Mouse (Mus musculus) left cerebral cortex, postnatal 36 days (tissue): ENCODE data around the gene Slc25a20. TPM values are rescaled to one million over a fixed set of nuclear protein-coding genes. Genes with fewer than 3 reads are reported as not detected.
"Not testable (repeated sequence)": the region's sequence is repeated elsewhere in the genome, so short reads cannot be mapped to it uniquely, and the experiment has no call there.

ENCODE experiments used
- DNase-seq, 2 experiments: peaks; one replicate each; pipeline ENCODE4 v3.0.0; 2021 to 2022; ENCODE audit warnings: low spot score in 2 of 2, mixed read lengths in 1 of 2
- intact Hi-C: fragments of 180-260 bp; cut with DNase I; formaldehyde crosslinking; loops from one replicate; pipeline ENCODE4 v1.15.1; 2025
- total RNA-seq, 2 experiments: library from RNA; stranded (reverse); gene quantifications; 2 replicates each; pipeline ENCODE4 v1.2.3; 2021

Slc25a20 gene
- 10 to 100 TPM; 11.8 to 14.1 TPM for total RNA-seq

DNA sequence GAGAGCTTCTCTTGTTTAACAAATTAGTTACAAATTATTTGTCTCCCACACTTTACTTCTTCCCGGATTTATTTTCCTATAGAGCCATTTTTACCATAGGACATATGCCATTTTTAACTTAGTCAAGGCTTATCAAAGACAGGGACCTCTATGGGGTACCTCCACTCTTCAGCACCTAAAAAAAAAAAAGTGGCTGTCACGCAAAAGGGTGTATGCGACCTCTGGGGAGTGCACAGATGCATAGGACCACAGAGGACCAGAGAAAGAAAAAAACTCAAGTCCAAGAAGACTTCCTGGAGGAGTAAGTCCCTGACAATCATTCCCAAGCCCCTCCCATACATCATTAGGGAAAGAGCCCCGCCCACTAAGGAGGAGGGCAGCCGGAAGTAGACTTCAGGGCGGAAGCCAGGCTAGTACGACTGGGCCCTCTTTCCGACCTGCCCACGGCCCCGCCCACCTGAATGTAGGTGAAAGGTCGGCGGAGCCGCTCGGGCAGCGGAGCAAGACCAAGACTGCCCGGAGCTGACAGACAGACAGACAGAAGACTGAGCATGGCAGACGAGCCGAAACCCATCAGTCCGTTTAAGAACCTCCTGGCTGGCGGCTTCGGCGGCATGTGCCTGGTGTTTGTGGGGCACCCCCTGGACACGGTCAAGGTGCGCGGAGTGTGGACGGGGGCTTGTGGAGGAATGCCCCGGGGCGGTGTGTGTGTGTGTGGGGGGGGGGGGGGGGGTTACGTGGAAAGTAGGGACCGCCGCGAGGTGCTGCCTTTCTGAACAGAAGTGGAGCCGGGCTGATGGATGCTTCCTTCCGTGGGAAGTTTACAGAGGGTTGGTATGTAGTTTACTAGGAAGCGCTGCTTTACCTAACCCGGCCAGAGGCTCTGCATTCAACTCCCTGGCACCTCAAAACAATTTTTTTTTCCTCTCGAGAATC is at the start of gene Slc25a20:
TSS of gene Slc25a20 (plus strand) at position 412 of the 936 bp plus-strand sequence.
- intact Hi-C loops, result no loop called here
- DNase-seq, result peak; percentile 49 to 55

DNA sequence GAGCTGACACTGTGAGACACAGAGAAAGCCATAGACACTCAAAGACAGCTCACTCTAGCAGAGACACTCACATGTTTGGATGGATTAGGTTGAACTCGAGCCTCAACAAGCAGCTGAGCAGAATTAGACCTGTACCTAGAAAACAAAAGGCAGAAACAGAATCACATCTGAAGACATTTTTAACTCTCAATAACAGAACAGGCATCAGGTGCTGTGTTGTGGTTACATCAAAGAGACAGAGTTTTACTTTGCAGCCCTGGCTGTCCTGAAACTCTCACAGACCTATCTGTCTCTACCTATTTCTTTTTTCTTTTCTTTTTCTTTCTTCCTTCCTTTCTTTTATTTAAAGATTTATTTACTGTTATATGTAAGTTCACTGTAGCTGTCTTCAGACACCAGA is 44.6 kb upstream of the Slc25a20 start:
- intact Hi-C loops, result no loop called here

DNA sequence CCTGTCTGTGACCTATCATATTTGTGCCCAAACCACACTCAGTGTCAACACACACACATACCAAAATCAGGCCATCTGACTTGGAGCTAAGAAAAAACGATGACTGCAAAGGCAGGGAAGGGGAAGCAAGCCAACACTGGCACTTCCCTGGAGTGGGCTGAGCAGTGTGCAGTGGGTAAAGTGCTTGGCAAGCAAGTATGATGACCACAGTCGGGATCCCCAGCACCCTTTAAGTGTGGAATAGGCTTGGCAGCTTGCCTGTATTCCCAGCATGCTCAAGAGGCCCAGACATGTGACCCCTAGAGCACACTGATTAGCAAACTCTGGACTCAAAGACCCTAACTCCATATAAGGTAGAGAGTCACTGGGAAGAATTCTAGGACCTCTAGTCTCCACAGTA is 35.4 kb upstream of the Slc25a20 start:
- no peak for DNase-seq
- intact Hi-C loops, result no loop called here

More for the DNA sequence above, 44.6 kb upstream of the Slc25a20 start:
- DNase-seq, result no peak

DNA sequence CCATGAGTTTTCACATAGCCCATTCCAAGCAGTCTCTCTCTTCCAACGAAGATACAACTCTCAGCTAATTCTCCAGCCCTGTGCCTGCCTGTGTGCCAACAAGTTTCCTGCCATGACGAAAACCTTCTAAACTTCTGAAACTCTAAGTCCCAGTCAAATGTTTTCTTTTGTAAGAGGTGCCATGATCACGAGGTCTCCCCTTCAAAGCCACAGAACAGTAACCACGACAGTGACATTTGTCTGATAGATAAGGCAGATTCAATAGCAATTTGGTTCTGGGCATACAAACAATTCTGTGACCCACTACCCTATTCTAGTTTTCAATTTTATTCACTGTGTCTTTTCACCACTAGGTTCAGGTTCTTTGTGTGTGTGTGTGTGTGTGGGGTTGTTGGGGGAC is 33.7 kb upstream of the Slc25a20 start:
- intact Hi-C loops, result no loop called here

DNA sequence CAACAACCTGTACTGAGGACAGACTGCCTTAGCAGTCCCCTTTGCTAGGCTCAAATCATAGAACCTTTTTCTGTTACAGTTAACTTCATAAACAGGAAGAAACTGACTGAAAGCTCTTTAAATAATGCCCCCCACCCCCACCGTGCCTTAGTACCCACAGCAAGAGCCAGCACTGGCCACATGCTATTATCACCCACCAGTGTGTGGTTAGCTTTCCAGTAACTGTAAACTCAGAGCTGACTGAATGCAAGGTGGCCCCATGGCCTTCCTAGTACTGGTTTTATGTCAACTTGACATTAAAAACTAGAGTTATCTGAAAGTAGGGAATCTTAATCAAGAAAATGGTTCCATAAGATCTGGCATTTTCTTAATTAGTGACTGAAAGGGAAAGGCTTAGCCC is 31.2 kb upstream of the Slc25a20 start:
- intact Hi-C loops, result no loop called here
- DNase-seq, result no peak

More for the DNA sequence above, 33.7 kb upstream of the Slc25a20 start:
- no peak for DNase-seq

DNA sequence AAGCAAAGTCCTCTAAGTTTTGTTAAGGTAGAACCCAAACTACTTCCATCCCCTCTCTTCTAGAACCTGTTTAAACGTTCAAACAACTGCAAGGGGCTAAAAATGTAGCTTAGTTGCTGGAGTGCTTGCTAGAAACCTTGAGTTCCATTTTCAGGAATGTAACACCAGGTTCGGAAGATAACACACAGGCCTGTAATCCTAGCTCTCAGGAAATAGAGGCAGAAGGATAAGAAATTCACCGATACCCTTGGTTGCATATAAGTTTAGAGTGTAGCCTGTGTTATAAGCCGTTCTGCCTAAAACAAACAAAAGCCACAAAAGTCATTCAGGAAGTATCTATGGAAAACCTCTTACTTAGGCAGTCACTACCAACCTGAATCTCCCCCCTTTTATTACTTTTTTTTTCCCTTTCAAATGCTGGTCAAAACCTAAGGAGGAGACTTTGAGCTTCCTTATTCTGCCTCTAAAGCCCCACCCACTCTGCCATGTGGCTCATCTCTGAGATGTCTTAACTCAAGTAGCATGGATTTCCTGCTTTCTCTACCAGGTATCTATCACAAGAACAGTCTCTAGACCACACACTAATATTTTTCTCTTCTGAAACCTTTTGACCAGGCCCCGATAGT is 30.1 kb upstream of the Slc25a20 start:
- intact Hi-C loops, result no loop called here
- DNase-seq, result no peak

DNA sequence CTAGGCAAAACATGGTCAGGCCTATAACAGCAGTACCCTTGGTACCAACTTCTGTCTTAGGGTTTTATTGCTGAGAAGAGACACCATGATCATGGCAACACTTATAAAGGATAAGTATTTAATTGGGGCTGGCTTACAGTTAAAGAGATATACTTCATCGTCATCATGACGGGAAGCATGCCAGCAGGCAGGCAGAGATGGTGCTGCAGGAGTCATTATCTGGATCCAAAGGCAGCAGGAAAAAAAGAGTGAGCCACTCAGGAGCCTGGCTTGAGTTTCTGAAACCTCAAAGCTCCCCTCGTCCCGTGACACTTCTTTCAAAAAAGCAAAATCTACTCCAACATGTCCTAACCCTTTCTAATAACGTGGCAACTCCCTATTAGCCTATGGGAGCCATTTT is 29.5 kb upstream of the Slc25a20 start:
- DNase-seq, result no peak
- intact Hi-C loops, result no loop called here

DNA sequence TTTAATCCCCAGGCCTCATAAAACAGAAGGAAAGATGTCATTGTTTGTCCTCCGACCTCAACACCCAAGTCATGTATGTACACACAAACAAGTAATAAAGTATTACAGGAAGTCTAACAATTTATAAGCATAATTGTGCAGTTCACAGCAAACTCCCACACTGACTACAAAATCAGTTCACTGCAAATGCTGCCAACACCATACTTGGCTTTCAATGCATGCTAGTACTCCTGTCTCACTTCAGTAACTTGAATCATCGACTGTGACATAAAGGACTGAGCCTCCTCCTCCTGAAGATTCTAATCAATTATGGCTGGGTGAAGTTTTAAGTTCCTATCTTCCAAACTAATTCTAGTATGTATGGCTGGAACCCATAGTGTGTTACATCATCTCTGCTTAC is 28.0 kb upstream of the Slc25a20 start:
- DNase-seq, result no peak

DNA sequence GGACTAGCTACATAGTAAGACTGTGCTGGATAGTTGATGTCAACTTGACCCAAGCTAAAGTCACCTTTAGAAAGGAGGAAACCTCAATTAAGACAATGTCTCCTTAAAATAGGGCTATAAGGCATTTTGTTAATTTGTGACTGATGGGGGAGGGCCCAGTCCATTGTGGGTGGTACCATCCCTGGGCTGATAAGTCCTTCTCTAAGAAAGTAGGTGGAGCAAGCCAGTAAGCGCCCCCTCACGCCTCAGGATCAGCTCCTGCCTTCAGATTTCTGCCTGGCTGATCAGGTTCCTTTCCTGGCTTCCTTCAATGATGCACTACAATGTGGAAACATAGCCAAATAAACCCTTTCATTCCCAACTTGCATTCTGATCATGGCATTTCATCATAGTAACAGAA is 26.5 kb upstream of the Slc25a20 start:
- no peak for DNase-seq
- intact Hi-C loops, result no loop called here

More for the DNA sequence above, 28.0 kb upstream of the Slc25a20 start:
- intact Hi-C loops, result no loop called here

DNA sequence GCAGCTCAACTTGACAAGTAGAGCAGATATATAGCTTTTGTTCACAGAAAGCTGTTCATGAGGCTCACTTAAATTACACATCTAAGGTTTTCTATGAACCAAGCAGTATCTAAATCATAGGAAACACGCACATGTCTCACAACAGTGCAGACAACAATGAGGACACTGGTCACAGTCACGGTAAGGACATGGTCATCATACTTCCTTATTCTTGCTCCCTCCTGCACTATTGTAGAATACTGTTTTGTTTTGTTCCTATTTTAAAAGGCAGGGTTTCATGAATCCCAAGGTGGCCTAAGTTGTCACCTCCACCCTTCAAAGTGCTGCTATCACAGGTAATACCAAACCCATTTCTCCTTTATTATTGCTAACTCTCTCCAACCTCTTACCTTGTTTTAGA is 22.1 kb upstream of the Slc25a20 start:
- no peak for DNase-seq

DNA sequence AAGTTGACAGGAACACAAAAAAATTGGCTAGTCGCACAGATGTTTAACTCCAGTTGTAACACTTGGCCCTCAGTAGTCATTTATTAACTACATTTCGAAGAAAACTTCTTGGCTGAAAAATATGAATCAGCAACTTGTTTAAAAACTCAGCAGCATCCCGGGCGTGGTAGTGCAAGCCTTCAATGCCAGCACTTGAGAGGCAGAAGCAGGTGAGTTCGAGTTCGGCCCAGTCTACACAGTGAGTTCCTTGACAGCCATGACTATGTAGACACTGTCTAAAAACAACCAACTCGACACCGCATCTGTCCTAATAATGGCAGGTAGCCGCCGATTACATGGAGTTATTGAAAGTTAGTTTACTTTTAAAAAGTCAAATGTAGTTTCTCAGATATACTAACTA is 13.7 kb upstream of the Slc25a20 start:
- intact Hi-C loops, result loop anchor here (2.0 kb wide), 1 partner anchor 81 kb away; the partner anchor contains the start of gene Ndufaf3
- DNase-seq, result no peak

More for the DNA sequence above, 22.1 kb upstream of the Slc25a20 start:
- intact Hi-C loops, result no loop called here

DNA sequence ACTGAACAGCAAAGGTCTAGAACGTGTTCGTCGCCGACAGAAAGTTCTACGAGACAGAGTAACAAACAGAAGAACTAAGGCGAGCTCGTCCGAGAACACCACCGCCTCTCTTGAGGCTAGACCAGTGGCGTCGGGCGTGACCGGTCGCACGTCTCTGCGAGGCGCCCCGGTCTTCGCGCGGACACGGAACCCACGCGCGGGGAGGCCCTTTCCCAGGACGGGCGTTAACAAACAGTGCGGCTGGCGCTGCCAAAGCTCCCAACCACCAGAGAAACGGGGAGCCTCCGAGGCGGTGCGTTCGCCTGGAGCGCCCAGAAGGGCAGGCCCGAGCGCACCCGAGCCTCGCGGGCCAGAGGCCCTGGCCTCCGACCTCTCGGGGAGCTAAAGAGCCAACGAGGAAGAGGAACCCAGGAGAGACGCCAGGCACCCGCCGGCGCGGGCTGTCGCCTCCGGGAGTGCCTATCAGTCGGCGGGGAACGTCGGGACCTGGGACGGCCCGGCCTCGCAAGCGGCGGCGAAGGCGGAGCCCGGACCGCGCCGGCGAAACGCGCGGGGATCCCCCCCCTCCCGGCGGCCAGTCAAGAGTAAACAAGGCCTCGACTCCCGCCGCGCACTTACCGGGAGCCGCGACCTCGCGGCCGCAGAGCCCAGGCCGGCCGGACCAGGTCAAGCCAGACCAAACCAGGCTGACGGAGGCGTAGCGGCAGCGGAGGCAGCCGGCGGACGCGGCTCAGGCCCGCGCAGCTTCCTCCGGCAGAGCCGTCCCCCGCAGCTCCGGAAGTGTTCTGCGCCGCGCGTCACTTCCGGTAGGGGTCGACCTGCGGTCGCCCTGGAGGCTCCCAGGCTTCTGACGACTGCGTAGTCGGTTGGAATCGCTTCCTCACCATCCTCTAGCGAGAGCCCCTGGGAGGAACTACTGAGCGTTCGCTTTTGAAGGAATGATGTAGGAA is 13.0 kb upstream of the Slc25a20 start, which contains the start of gene Arih2:
TSS of gene Arih2 (minus strand) at position 776 of the 950 bp plus-strand sequence.
- intact Hi-C loops, result loop anchor here (2.0 kb wide), 1 partner anchor 82 kb away; the partner anchor contains the start of gene Ndufaf3
- peak; percentile 93 to 95 for DNase-seq

DNA sequence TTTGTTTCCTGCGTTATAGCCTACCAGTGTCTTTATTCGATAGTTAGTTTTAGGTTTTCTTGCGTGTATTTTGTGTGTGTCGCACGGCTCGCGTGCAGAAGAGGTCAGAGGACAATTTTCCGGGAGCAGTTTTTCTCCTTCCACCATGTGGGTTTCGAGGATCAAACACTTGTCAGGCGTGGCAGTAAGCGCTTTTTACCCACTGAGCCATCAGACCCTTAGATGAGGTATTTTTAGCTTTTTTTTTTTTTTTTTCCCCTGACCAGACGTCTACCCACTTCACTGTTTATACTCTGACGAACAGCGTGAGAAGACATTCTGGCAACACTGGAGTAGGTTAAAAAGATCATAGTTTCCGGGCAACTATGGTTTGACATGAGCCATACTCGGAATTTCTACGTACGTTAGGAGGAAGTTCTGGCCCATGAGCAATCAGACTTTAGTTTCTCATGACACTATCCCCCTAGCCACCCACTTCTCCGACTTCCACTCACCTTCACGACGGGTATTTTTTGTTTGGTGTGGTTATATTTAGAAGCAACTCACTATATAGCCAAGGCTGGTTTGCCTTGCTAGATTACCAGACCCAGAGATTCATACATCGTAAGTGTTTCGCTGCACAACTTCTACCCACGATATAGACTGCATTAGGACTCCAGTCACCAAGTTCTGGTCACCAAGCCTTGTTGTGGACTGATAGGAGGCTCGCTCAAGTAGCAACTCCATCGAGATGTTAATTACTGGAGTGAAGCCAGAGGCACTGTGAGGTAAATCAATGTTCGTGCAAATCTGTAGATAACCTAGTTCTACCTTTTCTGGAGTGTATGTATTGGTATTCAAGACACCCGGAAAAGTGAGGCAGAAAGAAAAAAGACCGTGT is 12.1 kb upstream of the Slc25a20 start:
- intact Hi-C loops, result loop anchor here (2.0 kb wide), 1 partner anchor 83 kb away; the partner anchor contains the start of gene Ndufaf3
- DNase-seq, result no peak

DNA sequence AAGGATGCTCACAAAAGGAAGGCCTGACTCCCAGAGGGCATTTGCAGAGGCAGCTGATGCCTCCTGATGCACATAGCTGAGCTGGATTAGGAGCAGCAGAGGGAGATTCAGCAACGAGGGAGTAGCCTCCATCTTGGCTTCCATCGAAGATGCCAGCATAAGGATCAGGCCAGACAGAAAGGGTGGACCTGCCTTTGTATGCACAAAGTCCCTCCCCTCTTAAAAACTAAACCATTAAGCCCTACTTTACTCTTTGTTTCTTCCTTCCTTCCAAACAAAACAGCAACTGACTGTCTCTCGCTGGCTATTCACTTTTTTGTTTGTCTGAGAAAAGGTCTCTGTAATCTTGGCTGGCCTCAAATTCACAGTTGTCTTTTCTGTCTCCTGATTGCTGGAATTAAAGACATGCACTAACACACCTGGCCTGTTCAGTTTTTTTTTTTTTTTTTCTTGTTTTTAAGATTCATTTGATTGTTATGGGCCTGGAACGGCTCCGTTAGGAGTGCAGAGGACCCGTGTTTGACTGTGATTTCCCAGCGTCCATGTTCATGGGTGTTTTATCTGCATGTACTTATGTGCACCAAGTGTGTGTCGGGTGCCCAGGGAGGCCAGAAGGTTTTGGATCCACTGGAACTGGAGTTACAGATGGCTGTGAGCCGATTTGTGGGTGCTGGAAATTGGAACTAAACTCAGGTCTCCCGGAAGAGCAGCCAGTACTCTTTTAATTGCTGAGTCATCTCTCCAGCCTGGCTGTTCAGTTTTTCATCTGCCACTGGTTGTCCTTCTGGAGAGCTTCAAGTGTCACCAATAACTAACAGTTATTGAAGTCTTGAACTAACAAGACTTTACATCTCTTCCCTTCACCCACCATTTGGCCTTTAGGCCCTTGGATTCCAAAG is 7.1 kb upstream of the Slc25a20 start:
- DNase-seq, result no peak
- intact Hi-C loops, result no loop called here

DNA sequence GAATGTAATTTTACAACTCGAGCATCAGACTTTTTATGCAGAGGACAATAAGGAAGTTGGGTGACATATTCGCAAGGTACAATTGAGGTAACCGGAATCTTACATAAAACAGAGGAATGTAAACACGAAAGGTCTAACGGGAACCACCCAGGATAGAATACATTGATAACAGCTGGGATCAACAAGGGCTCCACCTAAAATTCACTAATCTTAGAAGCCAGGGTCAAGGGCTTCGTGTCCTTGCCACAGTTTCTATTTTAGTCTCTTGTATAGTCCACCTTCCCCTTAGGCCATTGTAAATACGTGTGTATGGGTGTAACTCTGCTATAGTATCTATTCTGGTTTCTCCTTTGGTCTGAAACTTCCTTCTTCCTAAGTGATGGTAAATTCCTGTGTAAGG is 6.0 kb upstream of the Slc25a20 start:
- intact Hi-C loops, result not testable (repeated sequence)

DNA sequence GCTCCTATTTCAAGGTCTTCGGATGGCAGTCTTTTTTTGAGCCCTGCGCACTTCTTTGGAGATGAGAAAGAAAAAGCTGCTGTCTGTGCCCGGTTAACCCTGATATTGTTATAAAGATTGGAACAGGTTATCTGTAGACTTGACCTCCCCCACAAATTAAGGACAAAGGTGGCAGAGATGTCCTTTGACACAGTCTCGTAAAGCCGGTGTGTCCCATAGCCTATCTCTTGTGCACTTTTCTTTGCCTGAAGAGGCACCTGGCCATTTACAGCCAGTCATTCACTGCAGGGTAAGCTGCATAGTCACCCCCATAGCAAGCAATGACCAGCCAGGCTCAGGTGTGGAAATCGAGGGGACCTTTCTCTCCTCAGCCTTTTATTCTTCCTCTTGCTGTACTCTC is 772 bp downstream of the Slc25a20 start:
- intact Hi-C loops, result no loop called here
- DNase-seq, result no peak

More for the DNA sequence above, 6.0 kb upstream of the Slc25a20 start:
- not testable (repeated sequence) for DNase-seq

DNA sequence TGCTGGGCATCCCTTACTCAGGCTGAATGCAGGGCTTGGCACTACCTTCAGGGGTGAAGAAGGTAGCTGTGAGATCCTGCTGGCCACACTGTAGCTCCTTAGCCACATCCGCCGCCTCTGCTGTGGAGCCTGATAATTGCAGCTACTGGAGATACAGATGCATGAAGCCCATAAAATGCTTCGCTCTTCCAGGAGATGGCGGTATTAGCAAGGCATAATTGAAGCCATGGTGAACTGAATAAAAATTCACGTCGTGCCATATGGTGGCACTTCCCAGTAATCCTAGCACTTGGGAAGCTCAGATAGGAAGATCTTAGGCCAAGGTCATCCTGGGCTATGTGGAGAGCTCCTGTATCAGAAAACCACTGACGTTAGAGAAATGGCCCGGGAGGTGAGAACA is 8.0 kb downstream of the Slc25a20 start:
- DNase-seq, result no peak
- intact Hi-C loops, result no loop called here

DNA sequence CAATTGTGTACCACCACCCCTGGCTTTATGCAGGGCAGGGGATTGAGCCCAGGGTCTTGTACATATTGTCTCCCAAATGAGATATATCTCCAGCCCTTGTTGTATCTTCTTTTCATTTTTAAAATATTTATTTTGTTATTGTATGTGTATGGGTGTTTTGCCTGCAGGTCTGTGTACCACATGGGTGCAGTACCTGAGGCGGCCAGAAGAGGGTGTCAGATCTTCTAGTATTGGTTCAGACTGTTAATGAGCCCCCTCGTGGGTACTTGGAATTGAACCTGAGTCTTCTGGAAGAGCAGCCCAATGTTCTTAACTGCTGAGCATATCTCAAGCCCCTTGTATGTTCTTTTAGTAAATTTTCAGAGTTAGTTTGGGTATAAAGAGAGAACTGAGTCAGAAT is 11.3 kb downstream of the Slc25a20 start:
- intact Hi-C loops, result no loop called here
- no peak for DNase-seq
